Mouse (Mus musculus) MEL (cell line): ENCODE results near the gene Tmem107.

Experiments used
- CTCF ChIP-seq, 3 experiments: IDR thresholded peaks in 2 of 3; conservative IDR thresholded peaks in 1 of 3; 2 replicates each; pipeline ENCODE4 v1.5.1; 2011 to 2012; ENCODE audit warnings: low read length in 3 of 3, low read depth in 2 of 3, mild to moderate bottlenecking in 2 of 3, improper control_type of control experiment in 1 of 3, inconsistent platforms in 1 of 3, mixed read lengths in 1 of 3, moderate library complexity in 1 of 3; ENCODE audit not compliant: control insufficient read depth in 1 of 3, insufficient read depth in 1 of 3, poor library complexity in 1 of 3, severe bottlenecking in 1 of 3
- EP300 ChIP-seq, 2 experiments: IDR thresholded peaks; 2 replicates each; pipeline ENCODE4 v1.6.1; 2011; ENCODE audit warnings: improper control_type of control experiment in 2 of 2, low read length in 2 of 2, low read depth in 1 of 2, mild to moderate bottlenecking in 1 of 2
- GATA1 ChIP-seq: IDR thresholded peaks from 2 replicates; pipeline ENCODE4 v1.6.1; 2011; ENCODE audit warnings: low read depth, low read length, improper control_type of control experiment
- HCFC1 ChIP-seq: IDR thresholded peaks from 2 replicates; pipeline ENCODE4 v1.6.1; 2012; ENCODE audit warnings: low read depth, mild to moderate bottlenecking, inconsistent platforms, low read length, improper control_type of control experiment, moderate library complexity
- MAFK ChIP-seq: IDR thresholded peaks from 2 replicates; pipeline ENCODE4 v1.6.1; 2011; ENCODE audit warnings: low read depth, mild to moderate bottlenecking, low read length, improper control_type of control experiment, borderline replicate concordance
- MAX ChIP-seq: IDR thresholded peaks from 2 replicates; pipeline ENCODE4 v1.6.1; 2011; ENCODE audit warnings: low read length, improper control_type of control experiment
- POLR2A ChIP-seq, 2 experiments: IDR thresholded peaks; 2 replicates each; pipeline ENCODE4 v1.6.1; 2011 to 2012; ENCODE audit warnings: low read length in 2 of 2, mild to moderate bottlenecking in 2 of 2, control low read depth in 1 of 2, improper control_type of control experiment in 1 of 2, low read depth in 1 of 2, moderate library complexity in 1 of 2; ENCODE audit not compliant: control insufficient read depth in 1 of 2, insufficient read depth in 1 of 2, poor library complexity in 1 of 2
- RCOR1 ChIP-seq: IDR thresholded peaks from 2 replicates; pipeline ENCODE4 v1.6.1; 2012; ENCODE audit warnings: low read depth, mild to moderate bottlenecking, inconsistent platforms, low read length, improper control_type of control experiment
- ZMIZ1 ChIP-seq: IDR thresholded peaks from 2 replicates; pipeline ENCODE4 v1.6.1; 2012; ENCODE audit warnings: low read depth, mild to moderate bottlenecking, inconsistent platforms, low read length, improper control_type of control experiment, moderate library complexity

DNA sequence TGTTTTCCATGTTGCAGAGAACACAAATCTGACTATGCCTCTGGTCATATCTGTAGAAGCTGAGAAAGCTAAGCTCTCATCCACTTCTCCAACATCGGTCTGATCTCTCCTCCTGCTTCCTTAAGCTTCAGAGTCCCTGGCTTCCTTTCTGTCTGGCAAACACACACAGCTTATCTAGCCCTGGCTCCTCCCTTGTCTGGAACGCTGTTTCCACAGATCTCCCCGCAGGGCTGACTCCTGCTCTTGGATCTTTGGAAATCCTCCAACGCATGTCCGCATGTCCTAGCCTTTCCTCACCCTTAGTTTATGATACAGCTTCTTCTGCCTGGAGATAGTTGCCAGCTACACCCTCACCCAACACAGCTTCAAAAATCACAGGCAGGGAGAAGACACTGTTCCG lies 3.0 kb upstream of the Tmem107 start:
- no peak for TF ChIP-seq CTCF (IDR thresholded peaks at IDR 0.05 in 2 of 3, conservative IDR thresholded peaks at IDR 0.05 in 1 of 3; ENCODE audit: control insufficient read depth in 1 of 3, insufficient read depth in 1 of 3, low read depth in 2 of 3, low read length in 3 of 3, poor library complexity in 1 of 3, severe bottlenecking in 1 of 3)
- TF ChIP-seq POLR2A (IDR thresholded peaks at IDR 0.05; ENCODE audit: control insufficient read depth in 1 of 2, insufficient read depth in 1 of 2, low read depth in 1 of 2, low read length in 2 of 2, poor library complexity in 1 of 2) = no peak
- no peak for TF ChIP-seq HCFC1
- TF ChIP-seq EP300 (IDR thresholded peaks at IDR 0.05; ENCODE audit: low read depth in 1 of 2, low read length in 2 of 2) = no peak
- TF ChIP-seq MAFK = no peak
- TF ChIP-seq ZMIZ1 = no peak
- no peak for TF ChIP-seq GATA1
- no peak for TF ChIP-seq RCOR1
- no peak for TF ChIP-seq MAX
